Mouse (Mus musculus) intestine, embryonic 14.5 days (tissue): ENCODE results near the gene Wdr48. TPM values are rescaled to one million over a fixed set of nuclear protein-coding genes. Genes with fewer than 3 reads are reported as not detected.

Source experiments
- ATAC-seq: fragments of 200-750 bp; cut with Nextera tagmentation; replicated peaks from 2 replicates; pipeline ENCODE4 v1.8.0; 2017; ENCODE audit warnings: low read depth, moderate number of reproducible peaks, moderate TSS enrichment, moderate library complexity; ENCODE audit not compliant: low FRiP score, low TSS enrichment
- DNase-seq: peaks from one replicate; pipeline ENCODE4 v3.0.0-alpha.2; 2018; ENCODE audit warnings: low spot score
- H3K27ac ChIP-seq: fragments of 300-500 bp; sonication (generic); 2 replicates; pipeline ENCODE4 v1.5.1; 2014; ENCODE audit warnings: low read depth, mild to moderate bottlenecking, control low read depth
- H3K27me3 ChIP-seq: fragments of 300-500 bp; sonication (generic); replicated peaks from 2 replicates; pipeline ENCODE4 v1.6.1; 2014; ENCODE audit warnings: low read length, control low read depth; ENCODE audit not compliant: control insufficient read depth, insufficient read depth
- H3K36me3 ChIP-seq: fragments of 300-500 bp; sonication (generic); 2 replicates; pipeline ENCODE4 v1.6.1; 2014; ENCODE audit warnings: low read length, control low read depth; ENCODE audit not compliant: control insufficient read depth, insufficient read depth
- H3K4me1 ChIP-seq: fragments of 300-500 bp; sonication (generic); replicated peaks from 2 replicates; pipeline ENCODE4 v1.6.1; 2014; ENCODE audit warnings: low read length, control low read depth, mixed read lengths; ENCODE audit not compliant: control insufficient read depth, insufficient read depth
- H3K4me2 ChIP-seq: fragments of 300-500 bp; sonication (generic); 2 replicates; pipeline ENCODE4 v1.6.1; 2014; ENCODE audit warnings: low read length
- H3K4me3 ChIP-seq: fragments of 300-500 bp; sonication (generic); 2 replicates; pipeline ENCODE4 v1.5.1; 2014; ENCODE audit warnings: low read depth, low read length, control low read depth, mixed read lengths
- H3K9ac ChIP-seq: fragments of 300-500 bp; sonication (generic); 2 replicates; pipeline ENCODE4 v1.6.1; 2014; ENCODE audit warnings: mild to moderate bottlenecking, low read length
- H3K9me3 ChIP-seq: fragments of 300-500 bp; sonication (generic); 2 replicates; pipeline ENCODE4 v1.6.1; 2016; ENCODE audit warnings: low read length, control low read depth; ENCODE audit not compliant: control insufficient read depth
- WGBS: fragments of 180-500 bp; shearing (Covaris S2); extraction: QIAGEN DNeasy Blood & Tissue Kit; methylation state at CpG from one replicate; pipeline ENCODE4 v1.1.7; 2014; 5-methylcytosine and 5-hydroxymethylcytosine counted together
- polyA plus RNA-seq: library from polyadenylated mRNA; unstranded; fragments of >200 nt; fragmentation: Nextera tagmentation; extraction: Ambion mirVana; gene quantifications from 2 replicates; pipeline ENCODE4 v1.2.1, GENCODE M21; 2014

Wdr48 gene
- polyA plus RNA-seq, 1 experiment from 2014 or later: 49.0 TPM

DNA sequence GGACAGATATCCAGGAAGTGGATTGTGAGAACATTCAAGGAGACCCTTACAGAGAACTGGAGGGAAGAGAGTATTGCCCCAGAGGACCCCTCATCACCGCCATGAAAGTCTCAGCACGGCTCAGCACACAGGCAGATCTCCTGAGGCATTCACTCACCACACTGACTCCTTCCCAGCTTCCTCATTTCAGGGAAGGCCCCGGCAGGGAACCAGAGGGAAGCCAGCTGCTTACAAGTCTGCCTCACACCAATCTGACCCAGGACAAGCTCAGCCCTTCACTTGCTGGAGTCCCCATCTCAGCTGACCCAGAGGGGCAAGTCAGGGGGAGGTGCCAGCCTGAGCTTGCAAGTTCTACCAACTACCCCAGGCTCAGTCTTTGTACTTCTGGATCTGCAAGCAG is 54.1 kb downstream of the Wdr48 start:
- WGBS: 22% methylated on average over 3 of the region's 3 CpGs
- Histone ChIP-seq H3K36me3 (no peaks in the 10 kb centered on the region), H3K4me1 (peaks cover 6% of the 10 kb centered on the region), H3K9ac (no peak overlapping the region), H3K9me3 (no peaks in the 10 kb centered on the region), H3K27ac (no peak overlapping the region), H3K4me2 (no peak overlapping the region), H3K27me3 (no peaks in the 10 kb centered on the region), H3K4me3 (no peak overlapping the region)
- no peak for DNase-seq
- no peak for ATAC-seq

DNA sequence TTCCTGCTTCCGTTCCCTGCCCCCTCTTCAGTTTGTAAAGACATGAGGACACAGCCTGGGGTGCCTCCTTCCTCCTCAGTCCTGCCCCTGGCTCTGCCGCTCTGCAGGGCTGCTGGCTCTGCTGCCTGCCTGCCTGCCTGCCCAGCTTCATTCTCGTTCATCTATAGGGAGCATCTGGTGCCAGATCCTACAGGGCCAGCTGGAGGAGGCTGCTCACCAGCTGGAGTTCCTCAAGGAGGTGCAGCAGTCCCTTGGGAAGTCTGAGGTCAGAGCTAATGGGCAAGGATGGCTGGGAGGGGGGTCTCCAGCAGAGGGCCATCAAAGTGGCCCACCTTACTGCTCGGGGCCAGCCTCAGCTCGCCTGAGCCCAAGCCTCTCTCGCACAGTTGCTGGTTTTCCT is 55.8 kb downstream of the Wdr48 start:
- Histone ChIP-seq H3K9me3 (no peaks in the 10 kb centered on the region), H3K9ac (no peak overlapping the region), H3K4me1 (peaks cover 6% of the 10 kb centered on the region), H3K4me3 (no peak overlapping the region), H3K4me2 (no peak overlapping the region), H3K27me3 (no peaks in the 10 kb centered on the region), H3K36me3 (no peaks in the 10 kb centered on the region), H3K27ac (peak overlapping the region; percentile 22; the same call in 1 of the 2 replicates)
- WGBS: 29% methylated on average over 6 of the region's 6 CpGs
- peak; percentile 54; the same call in 1 of the 2 replicates for ATAC-seq
- no peak for DNase-seq

DNA sequence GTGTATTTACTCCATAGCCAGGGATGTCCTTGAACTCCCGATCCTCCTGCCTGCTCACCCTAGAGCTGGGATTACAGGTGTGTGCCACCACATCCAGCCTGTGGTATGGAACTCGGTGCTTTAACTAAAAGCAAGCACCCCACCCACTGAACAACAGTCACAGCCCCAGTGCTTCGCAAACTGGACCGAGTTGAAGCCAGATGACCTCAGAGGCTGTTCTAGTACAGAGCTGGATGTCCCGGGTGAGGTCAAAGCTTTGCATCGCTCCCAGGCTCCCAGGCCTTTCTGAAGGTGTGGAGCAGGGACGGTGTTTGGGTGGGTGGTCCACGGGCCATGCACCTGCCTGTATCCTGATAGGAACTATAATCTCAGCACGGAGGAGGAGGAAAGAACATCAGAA is 56.7 kb downstream of the Wdr48 start:
- ATAC-seq (no peak), DNase-seq (no peak)
- Histone ChIP-seq H3K27me3 (no peaks in the 10 kb centered on the region), H3K4me3 (no peak overlapping the region), H3K4me2 (no peak overlapping the region), H3K36me3 (no peaks in the 10 kb centered on the region), H3K9ac (no peak overlapping the region), H3K4me1 (peaks cover 6% of the 10 kb centered on the region), H3K27ac (no peak overlapping the region), H3K9me3 (no peaks in the 10 kb centered on the region)
- WGBS: 88% methylated on average over 9 of the region's 9 CpGs

DNA sequence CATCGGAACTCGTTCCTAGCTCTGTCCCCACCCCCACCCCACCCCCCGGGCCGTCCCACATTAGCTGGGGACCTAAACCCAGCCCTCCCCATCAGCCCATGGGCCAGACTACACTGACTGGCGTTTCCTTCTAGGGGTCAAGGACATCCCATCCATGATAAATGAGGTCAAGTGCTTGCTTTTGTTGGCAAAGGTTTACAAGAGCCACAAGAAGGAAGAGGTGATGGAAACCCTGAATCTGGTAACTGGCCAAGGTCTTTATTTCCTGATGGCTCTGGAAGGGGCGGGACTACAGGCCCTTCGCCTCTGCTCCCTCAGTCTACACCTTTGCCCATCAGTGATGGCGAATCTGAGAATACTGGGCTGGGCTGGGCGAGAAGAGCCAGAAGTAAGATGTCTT is 64.2 kb downstream of the Wdr48 start:
- H3K9me3 ChIP-seq: no peaks in the 10 kb centered on the region
- H3K9ac ChIP-seq: no peak overlapping the region
- no peak for ATAC-seq
- 0 out of 2 replicates have a peak, but pooled peaks cover 6% of the 10 kb centered on the region for H3K4me1 ChIP-seq
- no peaks in the 10 kb centered on the region for H3K36me3 ChIP-seq
- no peaks in the 10 kb centered on the region for H3K27me3 ChIP-seq
- no peak overlapping the region for H3K4me2 ChIP-seq
- H3K27ac ChIP-seq: no peak overlapping the region
- DNase-seq: no peak
- H3K4me3 ChIP-seq: no peak overlapping the region
- WGBS: 79% methylated on average over 9 of the region's 9 CpGs

DNA sequence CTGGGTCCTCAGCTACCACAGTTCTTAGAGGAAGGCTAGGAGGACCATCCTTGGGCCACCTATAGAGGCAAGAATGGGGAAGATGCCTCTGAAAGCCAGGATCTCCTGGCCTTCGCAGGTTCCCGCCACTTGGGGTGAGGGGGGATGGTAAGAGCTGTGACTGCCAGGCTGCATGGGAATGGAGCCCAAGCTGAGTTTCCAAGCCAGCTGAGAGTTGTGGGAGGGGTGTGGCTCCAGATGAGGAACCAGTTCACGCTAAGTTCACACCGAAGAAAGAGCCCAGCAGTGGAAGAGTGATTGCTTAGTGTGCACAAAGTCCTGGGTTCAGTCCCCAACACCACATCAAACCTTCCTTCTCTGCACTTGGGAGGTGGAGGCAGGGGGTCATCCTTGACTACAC is 67.5 kb downstream of the Wdr48 start:
- Histone ChIP-seq H3K27me3 (no peaks in the 10 kb centered on the region), H3K4me2 (no peak overlapping the region), H3K4me3 (no peak overlapping the region), H3K36me3 (no peaks in the 10 kb centered on the region), H3K27ac (no peak overlapping the region), H3K9ac (no peak overlapping the region), H3K9me3 (no peaks in the 10 kb centered on the region), H3K4me1 (0 out of 2 replicates have a peak, but pooled peaks cover 6% of the 10 kb centered on the region)
- ATAC-seq (no peak), DNase-seq (no peak)
- WGBS: 68% methylated on average over 4 of the region's 4 CpGs

DNA sequence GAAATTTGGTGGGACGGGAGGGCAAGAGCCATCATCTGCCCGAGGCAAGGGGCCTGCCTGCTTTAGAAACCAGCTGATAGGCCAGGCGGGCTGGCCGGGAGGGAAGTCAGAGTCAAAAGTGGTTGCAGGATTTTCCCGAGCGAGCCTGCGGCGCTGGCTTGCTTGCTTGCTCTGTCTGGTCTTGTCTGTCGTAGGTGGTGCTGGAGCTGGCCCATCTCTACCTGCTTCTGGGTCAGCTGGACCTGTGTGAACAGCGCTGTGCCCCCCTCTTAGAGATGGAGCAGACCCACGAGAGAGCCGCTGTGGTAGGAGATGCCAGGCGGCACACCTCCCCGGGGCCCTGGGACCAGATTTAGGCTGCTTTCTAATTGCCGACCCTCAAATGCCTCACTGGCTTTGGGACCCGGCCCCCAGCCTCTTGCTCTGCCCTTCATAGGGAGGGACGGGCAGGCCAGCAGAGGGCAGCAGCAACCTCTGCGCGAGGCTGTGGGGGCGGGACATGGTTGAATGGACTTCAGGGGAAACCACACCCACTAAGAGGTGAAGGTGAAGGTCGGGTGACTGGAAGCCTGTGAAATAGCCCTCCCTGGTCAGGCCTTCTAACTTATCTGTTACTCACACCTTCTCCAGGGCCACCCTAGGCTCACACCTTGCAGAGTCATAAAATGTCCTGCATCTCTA is 68.4 kb downstream of the Wdr48 start:
- DNase-seq: peak; percentile 82
- Histone ChIP-seq H3K9me3 (no peaks in the 10 kb centered on the region), H3K4me1 (0 out of 2 replicates have a peak, but pooled peaks cover 6% of the 10 kb centered on the region), H3K27me3 (no peaks in the 10 kb centered on the region), H3K27ac (no peak overlapping the region), H3K4me2 (peak overlapping the region; percentile 22; the same call in 1 of the 2 replicates), H3K4me3 (no peak overlapping the region), H3K36me3 (no peaks in the 10 kb centered on the region), H3K9ac (no peak overlapping the region)
- WGBS: 17% methylated on average over 21 of the region's 21 CpGs
- no peak; the same call in 1 of the 2 replicates for ATAC-seq

DNA sequence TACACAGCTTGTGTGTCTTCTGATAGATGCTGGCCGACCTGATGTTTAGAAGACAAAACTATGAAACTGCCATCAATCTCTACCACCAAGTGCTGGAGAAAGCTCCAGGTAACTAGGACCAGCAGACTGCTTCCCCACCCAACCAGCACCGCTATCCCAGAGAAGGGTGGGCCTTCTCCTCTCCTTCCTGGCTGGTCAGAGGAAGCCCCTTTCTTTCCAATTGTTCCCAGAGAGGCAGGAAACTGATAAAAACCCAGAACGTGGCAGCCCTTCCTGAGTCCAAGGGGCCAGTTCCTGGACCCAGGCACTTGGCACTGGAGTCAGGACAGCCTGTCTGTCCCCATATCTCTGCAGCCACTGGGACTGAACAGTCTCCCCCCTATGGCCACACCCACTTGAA is 69.5 kb downstream of the Wdr48 start:
- ATAC-seq (no peak), DNase-seq (no peak)
- Histone ChIP-seq H3K4me3 (no peak overlapping the region), H3K4me1 (0 out of 2 replicates have a peak, but pooled peaks cover 6% of the 10 kb centered on the region), H3K9ac (no peak overlapping the region), H3K36me3 (no peaks in the 10 kb centered on the region), H3K9me3 (no peaks in the 10 kb centered on the region), H3K4me2 (no peak overlapping the region), H3K27ac (no peak overlapping the region), H3K27me3 (no peaks in the 10 kb centered on the region)
- 67% methylated on average over 3 of the region's 3 CpGs for WGBS

DNA sequence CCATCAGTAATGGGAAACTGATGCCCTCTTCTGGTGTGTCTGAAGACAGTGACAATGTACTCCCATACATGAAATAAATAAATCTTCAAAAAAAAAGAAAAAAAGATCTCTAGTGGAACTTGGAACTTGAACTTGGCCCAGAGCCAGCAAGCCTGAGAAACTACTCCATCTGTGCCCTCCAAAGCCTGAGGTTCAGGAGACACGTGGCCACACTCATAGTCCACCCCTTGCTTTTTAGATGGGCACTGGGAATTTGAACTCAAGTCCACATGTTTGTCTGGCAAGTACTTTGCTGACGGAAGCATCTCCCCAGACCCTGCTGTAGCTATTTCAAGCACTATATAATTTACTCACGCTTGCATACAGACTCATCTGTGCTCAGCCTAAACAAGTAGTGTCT is 70.5 kb downstream of the Wdr48 start:
- Histone ChIP-seq H3K9me3 (no peaks in the 10 kb centered on the region), H3K27ac (no peak overlapping the region), H3K4me2 (no peak overlapping the region), H3K4me1 (0 out of 2 replicates have a peak, but pooled peaks cover 6% of the 10 kb centered on the region), H3K4me3 (no peak overlapping the region), H3K27me3 (no peaks in the 10 kb centered on the region), H3K9ac (no peak overlapping the region), H3K36me3 (no peaks in the 10 kb centered on the region)
- WGBS: 70% methylated on average over 3 of the region's 3 CpGs
- ATAC-seq (no peak), DNase-seq (no peak)
